Mouse (Mus musculus): ENCODE measurements at regions not wholly inside any gene's neighbourhood (a gene's known extent, or its start where the extent isn't known, plus 50 kb on each side); places are given as distances from the start of the nearest gene placed in this dataset.

DNA sequence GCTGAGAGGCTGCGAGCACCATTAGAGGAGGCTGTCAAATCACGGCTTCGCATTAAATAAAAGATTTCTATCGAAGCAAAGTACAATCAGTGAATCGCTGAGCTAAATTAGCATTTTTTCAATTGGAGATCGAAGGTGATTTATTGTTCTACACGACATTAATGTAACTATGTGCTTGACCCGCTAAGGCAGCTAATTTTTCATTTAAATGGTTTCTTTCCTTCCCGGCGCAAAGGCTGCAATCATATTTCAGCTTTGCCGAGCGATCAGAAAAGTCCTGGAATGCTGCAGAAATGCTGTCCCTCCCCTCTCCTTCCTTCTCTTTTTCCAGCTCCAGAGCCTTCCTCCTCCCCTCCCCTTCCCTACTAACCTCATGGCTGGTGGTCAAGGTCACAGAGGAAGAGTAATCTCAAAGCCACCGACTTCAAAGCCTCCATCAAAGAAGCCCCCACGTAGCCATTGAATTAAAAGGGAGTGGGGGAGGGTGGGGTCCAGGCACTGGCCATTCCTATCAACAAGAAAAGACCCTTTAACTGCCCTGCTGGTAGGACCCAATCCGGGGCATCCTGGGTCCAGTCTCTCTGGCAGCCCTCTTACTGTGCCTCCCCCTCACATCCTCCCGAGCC is 387.8 kb downstream of the Sorl1 start:
- Histone ChIP-seq H3K27ac (peak overlapping the region; percentile 65), H3K4me3 (peak overlapping the region; percentile 66)
- no peak for TF ChIP-seq CTCF (IDR thresholded peaks at IDR 0.05)
- no peak for DNase-seq
- intact Hi-C loops (cut with DNase I), result loop anchor here (5.0 kb wide), 1 partner anchor 216 kb away; no protein-coding TSS in a partner anchor

DNA sequence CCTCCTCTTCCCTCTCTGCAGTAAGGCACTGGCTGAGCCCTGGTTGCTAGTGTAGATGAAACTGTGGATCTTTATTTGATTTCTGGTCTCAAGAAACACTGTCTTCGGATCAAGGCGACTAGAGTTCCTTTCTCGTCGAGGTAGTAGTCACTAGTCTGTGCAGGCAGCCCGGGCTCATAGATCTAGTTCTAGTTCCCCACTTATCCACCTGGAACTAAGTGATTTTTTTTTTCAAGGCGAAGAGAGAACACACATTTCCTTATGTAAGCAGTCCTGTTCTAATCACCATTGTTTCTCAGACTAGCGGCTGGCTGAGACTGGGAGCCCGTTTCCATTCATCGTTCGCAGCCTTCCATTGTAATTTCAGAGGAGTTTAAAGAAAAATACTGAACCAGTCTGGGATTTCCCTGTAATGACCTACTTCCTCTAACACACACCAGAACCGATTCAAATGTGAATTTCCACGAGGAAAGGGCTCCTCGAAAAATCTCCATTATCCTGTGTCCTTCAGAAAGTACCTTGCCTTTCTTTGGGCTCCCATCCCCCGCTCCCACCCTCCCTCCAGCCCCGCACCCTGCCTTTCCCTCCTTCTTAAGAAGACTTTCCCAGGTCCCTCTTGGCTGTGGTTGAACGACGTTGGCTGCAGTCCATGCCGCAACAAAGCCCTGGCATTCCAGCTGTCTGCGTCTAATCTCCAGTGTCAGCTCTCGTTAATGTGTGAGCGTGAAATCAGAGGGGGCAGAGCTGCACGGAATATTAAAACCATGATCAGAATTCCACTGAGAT is 388.5 kb downstream of the Sorl1 start:
- Histone ChIP-seq H3K4me3 (peak overlapping the region; percentile 66), H3K27ac (peak overlapping the region; percentile 65)
- intact Hi-C loops (cut with DNase I), result loop anchor here (5.0 kb wide), 1 partner anchor 217 kb away; no protein-coding TSS in a partner anchor
- TF ChIP-seq CTCF (IDR thresholded peaks at IDR 0.05), result no peak
- DNase-seq, result peak; percentile 24

GRCm38 (mm10) chr9:41734925-41735447 is 389.1 kb downstream of the Sorl1 start:
- intact Hi-C loops (cut with DNase I), result loop anchor here (5.0 kb wide), 1 partner anchor 217 kb away; no protein-coding TSS in a partner anchor
- no peak for TF ChIP-seq CTCF (IDR thresholded peaks at IDR 0.05)
- H3K4me3 ChIP-seq, result peak overlapping the region; percentile 66
- peak overlapping the region; percentile 65 for H3K27ac ChIP-seq
- no peak for DNase-seq

GRCm38 (mm10) chr9:41721609-41722008 is 402.5 kb downstream of the Sorl1 start:
- Histone ChIP-seq H3K4me3 (no peak overlapping the region), H3K27ac (no peak overlapping the region)
- intact Hi-C loops (cut with DNase I), result loop anchor here (5.0 kb wide), 1 partner anchor 239 kb away; no protein-coding TSS in a partner anchor
- peak; percentile 81 for DNase-seq
- no peak for TF ChIP-seq CTCF (IDR thresholded peaks at IDR 0.05)

- intact Hi-C loops (cut with DNase I), result no loop called here
- no peak overlapping the region for H3K27ac ChIP-seq
- no peak for TF ChIP-seq CTCF (IDR thresholded peaks at IDR 0.05)
- H3K4me3 ChIP-seq, result no peak overlapping the region
- DNase-seq, result peak; percentile 51
Measured at GRCm38 (mm10) chr9:41715231-41715630, 408.9 kb downstream of the Sorl1 start.

- intact Hi-C loops (cut with DNase I), result no loop called here
- no peak for TF ChIP-seq CTCF (IDR thresholded peaks at IDR 0.05)
- Histone ChIP-seq H3K4me3 (no peak overlapping the region), H3K27ac (no peak overlapping the region)
- no peak for DNase-seq
Measured at GRCm38 (mm10) chr9:41705972-41706371, 418.1 kb downstream of the Sorl1 start.

DNA sequence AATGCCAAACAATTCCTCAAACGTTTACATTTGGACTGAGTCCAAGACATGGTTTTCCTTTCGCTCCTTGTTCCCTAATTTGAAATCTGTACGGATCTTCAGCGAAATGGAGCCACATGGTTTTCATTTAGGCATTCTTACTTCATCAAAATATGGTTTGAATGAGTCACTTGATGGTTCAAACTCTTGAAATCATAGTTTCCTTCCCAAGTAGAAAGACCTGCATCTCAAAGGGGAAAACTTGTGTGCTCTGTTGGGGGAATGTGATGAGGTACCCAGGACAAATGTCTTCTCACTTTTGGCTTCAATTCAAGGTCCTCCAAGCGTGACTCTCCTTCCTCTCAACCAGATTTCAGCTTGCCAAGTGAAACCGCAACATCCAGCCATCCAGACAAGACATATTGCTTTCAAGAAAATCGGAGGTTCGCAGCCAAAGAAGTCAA is 418.6 kb downstream of the Sorl1 start:
- no peak overlapping the region for H3K27ac ChIP-seq
- DNase-seq, result no peak
- intact Hi-C loops (cut with DNase I), result no loop called here
- H3K4me3 ChIP-seq, result no peak overlapping the region
- TF ChIP-seq CTCF (IDR thresholded peaks at IDR 0.05), result no peak

DNA sequence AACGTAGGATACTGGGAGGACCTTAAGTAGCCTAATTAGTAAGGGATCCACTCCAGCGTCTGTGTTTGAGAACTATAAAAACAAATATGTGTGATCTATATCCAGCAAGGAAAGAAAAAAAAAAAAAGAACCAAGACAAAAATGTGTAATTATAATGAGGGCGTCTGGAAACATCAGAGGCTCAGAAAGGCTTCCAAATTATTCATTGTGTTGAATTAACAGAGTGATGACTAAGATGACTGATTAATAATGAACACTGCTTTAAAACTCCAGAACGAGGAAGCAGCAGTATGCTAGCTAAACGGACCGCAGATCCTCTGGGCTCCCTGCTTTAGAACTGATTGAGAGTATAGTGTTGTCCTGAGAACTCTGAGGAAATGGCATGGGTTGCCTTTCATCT is 421.0 kb downstream of the Sorl1 start:
- H3K4me3 ChIP-seq, result no peak overlapping the region
- no peak for TF ChIP-seq CTCF (IDR thresholded peaks at IDR 0.05)
- H3K27ac ChIP-seq, result no peak overlapping the region
- intact Hi-C loops (cut with DNase I), result no loop called here
- DNase-seq, result no peak

DNA sequence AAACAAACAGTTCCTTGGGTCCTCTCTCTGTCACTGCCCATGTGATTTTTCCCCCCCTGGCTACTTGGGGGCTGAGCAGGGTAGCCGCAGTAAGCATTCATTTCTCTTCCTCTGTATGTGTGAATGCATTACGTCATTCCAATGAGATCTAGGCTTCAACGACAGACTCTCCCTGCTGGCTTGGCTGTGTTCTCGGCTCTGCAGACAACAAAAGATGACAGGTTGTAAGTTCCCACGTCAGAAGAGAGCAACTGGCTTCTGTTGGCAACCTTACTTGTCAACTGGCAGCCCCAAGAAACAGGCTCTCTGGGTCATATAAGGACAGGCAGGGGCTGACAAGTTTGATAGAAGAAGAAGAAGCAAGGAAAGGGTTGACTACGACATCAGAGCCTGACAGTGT is 423.4 kb downstream of the Sorl1 start:
- Histone ChIP-seq H3K4me3 (no peak overlapping the region), H3K27ac (no peak overlapping the region)
- no peak for DNase-seq
- TF ChIP-seq CTCF (IDR thresholded peaks at IDR 0.05), result no peak
- intact Hi-C loops (cut with DNase I), result no loop called here

- intact Hi-C loops (cut with DNase I), result no loop called here
- no peak for TF ChIP-seq CTCF (IDR thresholded peaks at IDR 0.05)
- Histone ChIP-seq H3K4me3 (no peak overlapping the region), H3K27ac (no peak overlapping the region)
- no peak for DNase-seq
Measured at GRCm38 (mm10) chr9:41699031-41699430, 425.1 kb downstream of the Sorl1 start.

GRCm38 (mm10) chr9:41697611-41698467 is 426.3 kb downstream of the Sorl1 start:
- Histone ChIP-seq H3K4me3 (no peak overlapping the region), H3K27ac (no peak overlapping the region)
- intact Hi-C loops (cut with DNase I), result no loop called here
- no peak for TF ChIP-seq CTCF (IDR thresholded peaks at IDR 0.05)
- DNase-seq, result no peak

- Histone ChIP-seq H3K4me3 (no peak overlapping the region), H3K27ac (no peak overlapping the region)
- no peak for DNase-seq
- no peak for TF ChIP-seq CTCF (IDR thresholded peaks at IDR 0.05)
- intact Hi-C loops (cut with DNase I), result no loop called here
Measured at GRCm38 (mm10) chr9:41697160-41697559, 426.9 kb downstream of the Sorl1 start.
